Mouse (Mus musculus): ENCODE results near the gene Shld1. TPM values are rescaled to one million over a fixed set of nuclear protein-coding genes. Genes with fewer than 3 reads are reported as not detected.

The Shld1 gene
- total and polyA plus RNA-seq, 3 experiments: 8.0 to 8.8 TPM; not detected in 1

DNA sequence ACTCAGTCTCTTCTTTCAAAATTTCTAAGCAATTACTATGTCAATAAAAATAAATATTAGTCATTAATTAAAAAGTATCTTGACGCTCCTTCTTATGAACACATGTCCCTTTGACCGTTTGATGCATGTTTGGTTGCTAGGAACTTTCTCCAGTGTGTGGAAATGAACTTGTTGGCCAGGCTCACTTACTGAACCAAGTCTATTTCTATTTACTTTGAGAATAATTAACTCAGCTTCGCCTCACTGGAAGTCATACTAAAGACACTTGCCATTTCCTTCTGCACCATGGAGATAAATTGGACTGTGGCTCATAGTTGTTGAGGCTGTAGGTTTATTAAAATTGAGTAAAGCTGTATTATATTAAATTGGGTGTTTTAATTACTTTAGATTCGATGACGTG is 46.2 kb downstream of the Shld1 start:
- Histone ChIP-seq H3K9ac (ENCODE audit: control insufficient read depth, low read depth, low read length, poor library complexity, severe bottlenecking) (no peak overlapping the region), H3K4me1 (ENCODE audit: control insufficient read depth in 1 of 2, insufficient read depth in 2 of 2, low read length in 2 of 2) (no peaks in the 10 kb centered on the region), H3K4me3 (ENCODE audit: control insufficient read depth in 1 of 2, insufficient read depth in 1 of 2, low read depth in 2 of 2, low read length in 2 of 2) (no peak overlapping the region), H3K79me2 (ENCODE audit: control insufficient read depth, insufficient read depth, low read length, poor library complexity) (no peaks in the 10 kb centered on the region), H3K27me3 (ENCODE audit: control insufficient read depth in 1 of 2, insufficient read depth in 2 of 2, low read length in 2 of 2) (no peaks in the 10 kb centered on the region), H3K9me3 (replicated peaks; ENCODE audit: insufficient read depth, low read length) (no peaks in the 10 kb centered on the region), H3K36me3 (ENCODE audit: control insufficient read depth in 1 of 2, insufficient read depth in 2 of 2, low read length in 2 of 2) (no peaks in the 10 kb centered on the region), H3K27ac (ENCODE audit: control insufficient read depth, low read depth, low read length) (no peak overlapping the region)
- DNase-seq (ENCODE audit: low read depth, low spot score): no peak
- TF ChIP-seq ZMIZ1 (IDR thresholded peaks at IDR 0.05; ENCODE audit: low read depth, low read length) (no peak), MEF2A (IDR thresholded peaks at IDR 0.05; ENCODE audit: extremely low read depth, insufficient replicate concordance, low read depth, low read length, poor library complexity, severe bottlenecking) (no peak), ZKSCAN1 (IDR thresholded peaks at IDR 0.05; ENCODE audit: low read depth, low read length) (no peak), NRF1 (IDR thresholded peaks at IDR 0.05; ENCODE audit: insufficient read depth, low read depth, low read length, poor library complexity, severe bottlenecking) (no peak), ZNF384 (IDR thresholded peaks at IDR 0.05; ENCODE audit: low read depth, low read length) (no peak), POLR2A (IDR thresholded peaks at IDR 0.05; ENCODE audit: control insufficient read depth in 1 of 2, insufficient read depth in 1 of 2, low read depth in 1 of 2, low read length in 2 of 2, poor library complexity in 1 of 2) (no peak), GATA1 (IDR thresholded peaks at IDR 0.05; ENCODE audit: low read depth, low read length) (no peak)

DNA sequence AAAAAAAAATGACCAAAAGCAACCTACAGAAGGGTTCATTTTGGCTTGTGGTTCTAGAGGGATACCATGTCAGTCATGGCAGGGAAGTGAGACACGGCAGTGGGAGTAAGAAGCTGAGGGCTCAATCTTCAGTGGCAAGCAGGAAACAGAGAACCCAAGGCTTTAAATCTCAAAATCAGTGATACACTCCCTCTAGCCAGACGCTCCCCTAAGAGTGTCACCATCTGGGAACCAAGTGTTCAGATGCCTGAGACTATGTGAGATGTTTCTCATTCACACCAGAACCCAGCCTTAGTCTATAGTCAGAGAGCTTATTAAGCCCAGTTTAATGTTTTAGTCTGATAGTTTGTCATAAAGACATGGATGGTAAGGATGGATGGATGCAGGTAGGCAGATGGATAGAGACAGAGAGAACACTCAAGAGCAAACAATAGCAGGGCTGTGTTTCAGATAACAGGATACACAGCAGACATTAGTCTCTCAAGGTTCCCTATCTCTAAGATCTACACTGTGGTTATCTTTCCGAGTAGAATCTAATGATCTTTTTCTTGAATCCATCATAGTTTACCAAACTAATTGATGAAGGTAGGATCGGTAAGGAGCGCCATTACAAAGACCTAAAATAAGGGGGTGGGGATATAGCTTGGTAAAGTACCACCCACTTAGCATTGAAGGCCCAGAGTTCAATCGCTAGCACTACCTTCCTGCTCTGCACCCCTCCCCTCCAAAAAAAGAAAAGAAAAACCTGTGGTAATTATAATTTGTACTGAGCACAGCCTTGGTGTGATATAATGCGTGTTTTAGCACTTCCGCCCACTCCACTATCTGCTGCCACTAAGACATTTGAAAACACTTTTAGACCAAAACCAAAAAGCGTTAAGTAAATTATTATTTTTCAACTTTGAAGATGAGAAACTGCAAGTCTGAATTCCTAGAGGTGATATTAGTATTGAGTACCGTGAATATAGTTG is 47.2 kb downstream of the Shld1 start:
- no peak for DNase-seq (ENCODE audit: low read depth, low spot score)
- Histone ChIP-seq H3K4me1 (ENCODE audit: control insufficient read depth in 1 of 2, insufficient read depth in 2 of 2, low read length in 2 of 2) (no peaks in the 10 kb centered on the region), H3K9me3 (replicated peaks; ENCODE audit: insufficient read depth, low read length) (no peaks in the 10 kb centered on the region), H3K27ac (ENCODE audit: control insufficient read depth, low read depth, low read length) (no peak overlapping the region), H3K79me2 (ENCODE audit: control insufficient read depth, insufficient read depth, low read length, poor library complexity) (no peaks in the 10 kb centered on the region), H3K27me3 (ENCODE audit: control insufficient read depth in 1 of 2, insufficient read depth in 2 of 2, low read length in 2 of 2) (no peaks in the 10 kb centered on the region), H3K9ac (ENCODE audit: control insufficient read depth, low read depth, low read length, poor library complexity, severe bottlenecking) (no peak overlapping the region), H3K4me3 (ENCODE audit: control insufficient read depth in 1 of 2, insufficient read depth in 1 of 2, low read depth in 2 of 2, low read length in 2 of 2) (no peak overlapping the region), H3K36me3 (ENCODE audit: control insufficient read depth in 1 of 2, insufficient read depth in 2 of 2, low read length in 2 of 2) (no peaks in the 10 kb centered on the region)
- TF ChIP-seq ZNF384 (IDR thresholded peaks at IDR 0.05; ENCODE audit: low read depth, low read length) (no peak), ZMIZ1 (IDR thresholded peaks at IDR 0.05; ENCODE audit: low read depth, low read length) (no peak), TCF12 (IDR thresholded peaks at IDR 0.05; ENCODE audit: low read depth, low read length) (no peak), JUND (IDR thresholded peaks at IDR 0.05; ENCODE audit: low read depth, low read length) (no peak), GATA1 (IDR thresholded peaks at IDR 0.05; ENCODE audit: low read depth, low read length) (no peak), MYB (IDR thresholded peaks at IDR 0.05; ENCODE audit: low read depth, low read length) (no peak), E2F4 (IDR thresholded peaks at IDR 0.05; ENCODE audit: borderline replicate concordance, low read depth, low read length) (no peak), MAZ (IDR thresholded peaks at IDR 0.05; ENCODE audit: low read depth, low read length) (no peak), CTCF (IDR thresholded peaks at IDR 0.05 in 2 of 3, conservative IDR thresholded peaks at IDR 0.05 in 1 of 3; ENCODE audit: control insufficient read depth in 1 of 3, insufficient read depth in 1 of 3, low read depth in 2 of 3, low read length in 3 of 3, poor library complexity in 1 of 3, severe bottlenecking in 1 of 3) (no peak), POLR2AphosphoS2 (IDR thresholded peaks at IDR 0.05; ENCODE audit: low read length) (no peak), NRF1 (IDR thresholded peaks at IDR 0.05; ENCODE audit: insufficient read depth, low read depth, low read length, poor library complexity, severe bottlenecking) (no peak)

Measured in MEL (cell line).